Mouse (Mus musculus): Measurements from ENCODE around the gene Mx1.
A peak's percentile ranks its signal among the peaks of the same experiment; 100 is the strongest.

Gene Mx1

GRCm38 (mm10) chr16:97462481-97463181, at the start of gene Mx1:
TSS of gene Mx1 (minus strand) at chr16:97462907.
- DNase-seq (ENCODE audit: low spot score), result no peak

- DNase-seq (ENCODE audit: low spot score), result no peak
These were observed 49.6 kb upstream of the Mx1 start for GRCm38 (mm10) chr16:97512347-97512751.

- DNase-seq (ENCODE audit: low spot score), result no peak
These were observed 48.8 kb upstream of the Mx1 start for GRCm38 (mm10) chr16:97511495-97511894.

- DNase-seq (ENCODE audit: low spot score), result no peak
These were observed 48.1 kb upstream of the Mx1 start for GRCm38 (mm10) chr16:97510849-97511248.

- no peak for DNase-seq (ENCODE audit: low spot score)
These were observed 45.1 kb upstream of the Mx1 start for GRCm38 (mm10) chr16:97507783-97508182.

- no peak for DNase-seq (ENCODE audit: low spot score)
These were observed 42.1 kb upstream of the Mx1 start for GRCm38 (mm10) chr16:97504793-97505192.

- DNase-seq (ENCODE audit: low spot score), result no peak
These were observed 41.1 kb upstream of the Mx1 start for GRCm38 (mm10) chr16:97503849-97504248.

- DNase-seq (ENCODE audit: low spot score), result no peak
These were observed 38.2 kb upstream of the Mx1 start for GRCm38 (mm10) chr16:97500901-97501300.

- no peak for DNase-seq (ENCODE audit: low spot score)
These were observed 36.7 kb upstream of the Mx1 start for GRCm38 (mm10) chr16:97499450-97499849.

- no peak for DNase-seq (ENCODE audit: low spot score)
These were observed 35.4 kb upstream of the Mx1 start for GRCm38 (mm10) chr16:97498139-97498538.

GRCm38 (mm10) chr16:97497682-97498081, 35.0 kb upstream of the Mx1 start:
- no peak for DNase-seq (ENCODE audit: low spot score)

- DNase-seq (ENCODE audit: low spot score), result no peak
These were observed 33.3 kb upstream of the Mx1 start for GRCm38 (mm10) chr16:97496026-97496425.

- DNase-seq (ENCODE audit: low spot score), result no peak
These were observed 29.7 kb upstream of the Mx1 start for GRCm38 (mm10) chr16:97492369-97492768.

- no peak for DNase-seq (ENCODE audit: low spot score)
These were observed 15.9 kb upstream of the Mx1 start for GRCm38 (mm10) chr16:97478655-97479054.

- no peak for DNase-seq (ENCODE audit: low spot score)
These were observed 13.8 kb upstream of the Mx1 start for GRCm38 (mm10) chr16:97476524-97476923.

- peak; percentile 43 for DNase-seq (ENCODE audit: low spot score)
These were observed 12.9 kb upstream of the Mx1 start for GRCm38 (mm10) chr16:97475581-97475980.

- DNase-seq (ENCODE audit: low spot score), result no peak
These were observed 12.0 kb upstream of the Mx1 start for GRCm38 (mm10) chr16:97474671-97475070.

GRCm38 (mm10) chr16:97467993-97468791, 5.5 kb upstream of the Mx1 start:
- no peak for DNase-seq (ENCODE audit: low spot score)

- no peak for DNase-seq (ENCODE audit: low spot score)
These were observed 4.8 kb upstream of the Mx1 start for GRCm38 (mm10) chr16:97467472-97467871.

- DNase-seq (ENCODE audit: low spot score), result no peak
These were observed 3.7 kb upstream of the Mx1 start for GRCm38 (mm10) chr16:97466182-97466957.

- DNase-seq (ENCODE audit: low spot score), result no peak
These were observed 1.4 kb downstream of the Mx1 start for GRCm38 (mm10) chr16:97461271-97461670.

GRCm38 (mm10) chr16:97459831-97460230, 2.9 kb downstream of the Mx1 start:
- no peak for DNase-seq (ENCODE audit: low spot score)

GRCm38 (mm10) chr16:97447386-97447785, 15.3 kb downstream of the Mx1 start:
- no peak for DNase-seq (ENCODE audit: low spot score)
